Mouse (Mus musculus) stomach, embryonic 14.5 days (tissue): Measurements from ENCODE around the gene Rin2. TPM values are rescaled to one million over a fixed set of nuclear protein-coding genes. Genes with fewer than 3 reads are reported as not detected.
"Not testable (repeated sequence)": the region's sequence is repeated elsewhere in the genome, so short reads cannot be mapped to it uniquely, and the experiment has no call there.

Experiments used
- ATAC-seq: fragments of 200-750 bp; cut with Nextera tagmentation; 2 replicates; pipeline ENCODE4 v1.8.0; 2017; ENCODE audit warnings: low read depth, moderate TSS enrichment; ENCODE audit not compliant: insufficient number of reproducible peaks, insufficient read depth, low FRiP score
- H3K27ac ChIP-seq: fragments of 300-500 bp; sonication (generic); 2 replicates; pipeline ENCODE4 v1.5.1; 2014; ENCODE audit warnings: mild to moderate bottlenecking, low read length, moderate library complexity, mixed read lengths
- H3K27me3 ChIP-seq: fragments of 300-500 bp; sonication (generic); 2 replicates; pipeline ENCODE4 v1.6.1; 2014; ENCODE audit warnings: low read length, control low read depth, mixed read lengths; ENCODE audit not compliant: control insufficient read depth, insufficient read depth
- H3K36me3 ChIP-seq: fragments of 300-500 bp; sonication (generic); 2 replicates; pipeline ENCODE4 v1.6.1; 2014; ENCODE audit warnings: mild to moderate bottlenecking, control low read depth, low read length, moderate library complexity, mixed read lengths; ENCODE audit not compliant: control insufficient read depth, insufficient read depth
- H3K4me1 ChIP-seq: fragments of 300-500 bp; sonication (generic); 2 replicates; pipeline ENCODE4 v1.6.1; 2014; ENCODE audit warnings: low read length, control low read depth, mixed read lengths; ENCODE audit not compliant: control insufficient read depth, insufficient read depth
- H3K4me2 ChIP-seq: fragments of 300-500 bp; sonication (generic); replicated peaks from 2 replicates; pipeline ENCODE4 v1.6.1; 2014; ENCODE audit warnings: low read depth, low read length, control low read depth
- H3K4me3 ChIP-seq: fragments of 300-500 bp; sonication (generic); 2 replicates; pipeline ENCODE4 v1.5.1; 2014; ENCODE audit warnings: low read depth, low read length, control low read depth
- H3K9ac ChIP-seq: fragments of 300-500 bp; sonication (generic); replicated peaks from 2 replicates; pipeline ENCODE4 v1.6.1; 2014; ENCODE audit warnings: low read depth, mild to moderate bottlenecking, control low read depth, low read length, moderate library complexity, mixed read lengths
- H3K9me3 ChIP-seq: fragments of 300-500 bp; sonication (generic); 2 replicates; pipeline ENCODE4 v1.6.1; 2016; ENCODE audit warnings: low read depth, low read length, control low read depth; ENCODE audit not compliant: control insufficient read depth
- WGBS: fragments of 180-500 bp; shearing (Covaris S2); extraction: QIAGEN DNeasy Blood & Tissue Kit; methylation state at CpG from one replicate; pipeline ENCODE4 v1.1.7; 2014; 5-methylcytosine and 5-hydroxymethylcytosine counted together
- polyA plus RNA-seq: library from polyadenylated mRNA; unstranded; fragments of >200 nt; fragmentation: Nextera tagmentation; extraction: Ambion mirVana; gene quantifications from 2 replicates; pipeline ENCODE4 v1.2.1, GENCODE M21; 2014

Gene Rin2
- polyA plus RNA-seq, 1 experiment from 2014 or later = 38.0 TPM

GRCm38 (mm10) chr2:145712026-145712425 lies 37.0 kb downstream of the Rin2 start:
- Histone ChIP-seq H3K4me1 (no peaks in the 10 kb centered on the region), H3K27me3 (no peaks in the 10 kb centered on the region), H3K9me3 (no peaks in the 10 kb centered on the region), H3K4me2 (no peak overlapping the region), H3K9ac (no peak overlapping the region), H3K27ac (no peak overlapping the region), H3K4me3 (no peak overlapping the region), H3K36me3 (peaks cover 5% of the 10 kb centered on the region; the same call in 1 of the 2 replicates)
- no peak for ATAC-seq
- 21% methylated on average over 3 of the region's 3 CpGs for WGBS

- Histone ChIP-seq H3K27me3 (no peaks in the 10 kb centered on the region), H3K4me3 (no peak overlapping the region), H3K4me1 (no peaks in the 10 kb centered on the region), H3K27ac (no peak overlapping the region), H3K9ac (no peak overlapping the region), H3K4me2 (no peak overlapping the region), H3K36me3 (peaks cover 5% of the 10 kb centered on the region; the same call in 1 of the 2 replicates), H3K9me3 (no peaks in the 10 kb centered on the region)
- WGBS = 100% methylated on average over 1 of the region's 1 CpGs
- ATAC-seq = no peak
These were observed 42.5 kb downstream of the Rin2 start for GRCm38 (mm10) chr2:145717539-145717938.

GRCm38 (mm10) chr2:145718624-145719183 lies 43.7 kb downstream of the Rin2 start:
- H3K4me1 ChIP-seq = no peaks in the 10 kb centered on the region
- H3K36me3 ChIP-seq = no peaks in the 10 kb centered on the region

GRCm38 (mm10) chr2:145720157-145720556 lies 45.1 kb downstream of the Rin2 start:
- H3K27me3 ChIP-seq = no peaks in the 10 kb centered on the region
- ATAC-seq = no peak
- WGBS = 62% methylated on average over 3 of the region's 3 CpGs
- no peaks in the 10 kb centered on the region for H3K9me3 ChIP-seq
- no peaks in the 10 kb centered on the region for H3K36me3 ChIP-seq
- no peak overlapping the region for H3K4me2 ChIP-seq
- no peak overlapping the region for H3K9ac ChIP-seq
- no peaks in the 10 kb centered on the region for H3K4me1 ChIP-seq
- H3K4me3 ChIP-seq = no peak overlapping the region
- H3K27ac ChIP-seq = no peak overlapping the region

More at GRCm38 (mm10) chr2:145718624-145719183, 43.7 kb downstream of the Rin2 start:
- Histone ChIP-seq H3K27ac (no peak overlapping the region), H3K9me3 (no peaks in the 10 kb centered on the region), H3K9ac (no peak overlapping the region), H3K4me2 (no peak overlapping the region), H3K4me3 (no peak overlapping the region), H3K27me3 (no peaks in the 10 kb centered on the region)
- ATAC-seq = no peak
- WGBS = 64% methylated on average over 5 of the region's 5 CpGs

GRCm38 (mm10) chr2:145720743-145721142 lies 45.7 kb downstream of the Rin2 start:
- H3K9me3 ChIP-seq = no peaks in the 10 kb centered on the region
- H3K4me2 ChIP-seq = no peak overlapping the region
- H3K36me3 ChIP-seq = no peaks in the 10 kb centered on the region
- H3K4me3 ChIP-seq = no peak overlapping the region
- no peaks in the 10 kb centered on the region for H3K4me1 ChIP-seq
- WGBS = 84% methylated on average over 2 of the region's 2 CpGs
- no peak for ATAC-seq
- no peak overlapping the region for H3K9ac ChIP-seq
- no peaks in the 10 kb centered on the region for H3K27me3 ChIP-seq
- H3K27ac ChIP-seq = no peak overlapping the region

- H3K9me3 ChIP-seq, H3K9ac ChIP-seq, H3K4me1 ChIP-seq, H3K27me3 ChIP-seq, H3K4me2 ChIP-seq, H3K36me3 ChIP-seq, ATAC-seq, H3K4me3 ChIP-seq, H3K27ac ChIP-seq: not testable (repeated sequence)
- WGBS = 86% methylated on average over 2 of the region's 2 CpGs
These were observed 47.3 kb downstream of the Rin2 start for GRCm38 (mm10) chr2:145722304-145722703.

GRCm38 (mm10) chr2:145724288-145724687 lies 49.3 kb downstream of the Rin2 start:
- Histone ChIP-seq H3K27me3 (no peaks in the 10 kb centered on the region), H3K27ac (no peak overlapping the region), H3K9me3 (no peaks in the 10 kb centered on the region), H3K9ac (no peak overlapping the region), H3K4me3 (no peak overlapping the region), H3K4me2 (no peak overlapping the region), H3K4me1 (no peaks in the 10 kb centered on the region), H3K36me3 (no peaks in the 10 kb centered on the region)
- WGBS = 82% methylated on average over 1 of the region's 1 CpGs
- no peak for ATAC-seq

GRCm38 (mm10) chr2:145729414-145729813 lies 54.4 kb downstream of the Rin2 start:
- Histone ChIP-seq H3K4me1 (no peaks in the 10 kb centered on the region), H3K9ac (no peak overlapping the region), H3K27me3 (no peaks in the 10 kb centered on the region), H3K27ac (no peak overlapping the region), H3K4me2 (no peak overlapping the region), H3K9me3 (no peaks in the 10 kb centered on the region), H3K36me3 (no peaks in the 10 kb centered on the region), H3K4me3 (no peak overlapping the region)
- no peak for ATAC-seq
- 76% methylated on average over 7 of the region's 7 CpGs for WGBS
